Comparison of ENCODE assay signal across 8 mouse cellular contexts in the genomic region with DNA sequence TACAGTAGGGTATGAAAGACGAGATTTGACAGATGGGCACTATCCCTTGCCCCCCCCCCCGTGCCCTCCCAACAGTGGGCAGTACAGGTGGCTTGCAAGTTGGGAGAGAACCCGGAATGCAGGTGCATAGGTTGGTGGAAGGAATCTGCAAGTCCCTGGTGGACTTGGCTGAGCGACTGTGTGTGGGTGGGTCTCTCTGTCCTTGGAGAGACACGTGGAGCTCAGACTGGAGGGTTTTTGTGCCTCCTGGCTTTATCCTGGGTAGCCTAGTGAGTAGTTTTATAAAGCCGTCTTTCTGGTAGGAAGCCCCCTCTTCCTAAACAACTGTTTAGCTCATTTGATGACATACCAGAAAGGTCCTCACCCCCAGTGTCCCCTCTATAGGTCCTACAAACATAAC. TPM values are rescaled to one million over a fixed set of nuclear protein-coding genes. Genes with fewer than 3 reads are reported as not detected.
A peak's percentile ranks its signal among the peaks of the same experiment; 100 is the strongest.
DNase-seq lines count a peak whose midpoint lies in the region; ATAC-seq and TF ChIP-seq lines count a peak whose summit lies in the region.

No protein-coding gene starts in this region.

- TF ChIP-seq CTCF in hindbrain, postnatal 0 days (IDR thresholded peaks at IDR 0.05; ENCODE audit: low read depth): no peak

- no peaks in the 10 kb centered on the region for H3K9me3 ChIP-seq in hindbrain, postnatal 0 days (ENCODE audit: low read length)
- H3K9me3 ChIP-seq in neural tube, embryonic 12.5 days: no peaks in the 10 kb centered on the region

- H3K27me3 ChIP-seq in hindbrain, postnatal 0 days (ENCODE audit: insufficient read depth, low read length): no peaks in the 10 kb centered on the region
- 0 out of 2 replicates have a peak, but pooled peaks cover 3% of the 10 kb centered on the region for H3K27me3 ChIP-seq in neural tube, embryonic 12.5 days (replicated peaks)

- peak overlapping the region; percentile 86 for H3K4me2 ChIP-seq in hindbrain, postnatal 0 days (ENCODE audit: low read depth, low read length)
- peak overlapping the region; percentile 90 for H3K4me2 ChIP-seq in neural tube, embryonic 12.5 days (replicated peaks)

- peak overlapping the region; percentile 79; the same call in 1 of the 2 replicates for H3K9ac ChIP-seq in hindbrain, postnatal 0 days (replicated peaks; ENCODE audit: low read length)
- peak overlapping the region; percentile 80 for H3K9ac ChIP-seq in neural tube, embryonic 12.5 days

- peak; percentile 43; the same call in 1 of the 2 replicates for ATAC-seq in frontal cortex, adult (ENCODE audit: low TSS enrichment)
- ATAC-seq in hindbrain, postnatal 0 days: no peak
- no peak for ATAC-seq in neural tube, embryonic 12.5 days (ENCODE audit: low FRiP score, low read depth)

- DNase-seq in frontal cortex, postnatal 25 days (ENCODE audit: low spot score in 2 of 2): no peak
- DNase-seq in right cerebral cortex, adult 18-20 months: peak; percentile 47
- DNase-seq in right cerebral cortex, postnatal 25 days: no peak
- DNase-seq in hindbrain, postnatal 0 days (ENCODE audit: low spot score): peak; percentile 24
- DNase-seq in adrenal gland, postnatal 14 days: no peak
- DNase-seq in adrenal gland, postnatal 36 days: no peak

- no peaks in the 10 kb centered on the region for H3K36me3 ChIP-seq in hindbrain, postnatal 0 days (ENCODE audit: insufficient read depth, low read length)
- peaks cover 6% of the 10 kb centered on the region; the same call in 1 of the 2 replicates for H3K36me3 ChIP-seq in neural tube, embryonic 12.5 days

- H3K27ac ChIP-seq in hindbrain, postnatal 0 days: no peak overlapping the region
- H3K27ac ChIP-seq in neural tube, embryonic 12.5 days: no peak overlapping the region

- H3K4me1 ChIP-seq in hindbrain, postnatal 0 days (ENCODE audit: insufficient read depth, low read length): peaks cover 26% of the 10 kb centered on the region
- H3K4me1 ChIP-seq in neural tube, embryonic 12.5 days: peaks cover 28% of the 10 kb centered on the region

- peak overlapping the region; percentile 83 for H3K4me3 ChIP-seq in hindbrain, postnatal 0 days (ENCODE audit: low read length)
- peak overlapping the region; percentile 72 for H3K4me3 ChIP-seq in neural tube, embryonic 12.5 days

- WGBS in hindbrain, postnatal 0 days: 16% methylated on average over 6 of the region's 6 CpGs
- 18% methylated on average over 6 of the region's 6 CpGs for WGBS in neural tube, embryonic 12.5 days

RNA-seq across cellular contexts. Expression of gene Prkce, which starts 1.5 kb away (rescaled TPM):
- 53.5 and 55.8 TPM in 2 replicates for total RNA-seq in hindbrain, postnatal 0 days (2014; rRNA removed)
- 47.4 and 50.8 TPM in 2 replicates for polyA plus RNA-seq in hindbrain, postnatal 0 days (2015; fragmentation: Nextera tagmentation; extraction: Ambion mirVana)
- polyA plus RNA-seq in neural tube, embryonic 12.5 days (2016; fragmentation: Nextera tagmentation; extraction: Ambion mirVana): 17.7 and 20.7 TPM in 2 replicates
- total RNA-seq in adrenal gland, postnatal 14 days (2021): 26.0 and 26.1 TPM in 2 replicates
- 10 to 100 TPM; 18.1 to 21.1 TPM for total RNA-seq in adrenal gland, postnatal 36 days (2021)

RNA-seq across cellular contexts. Expression of gene Srbd1, which starts 24.1 kb away (rescaled TPM):
- 8.6 and 12.1 TPM in 2 replicates for total RNA-seq in hindbrain, postnatal 0 days (2014; rRNA removed)
- polyA plus RNA-seq in hindbrain, postnatal 0 days (2015; fragmentation: Nextera tagmentation; extraction: Ambion mirVana): 7.4 and 7.9 TPM in 2 replicates
- polyA plus RNA-seq in neural tube, embryonic 12.5 days (2016; fragmentation: Nextera tagmentation; extraction: Ambion mirVana): 18.3 and 20.0 TPM in 2 replicates
- 16.4 and 17.2 TPM in 2 replicates for total RNA-seq in adrenal gland, postnatal 14 days (2021)
- 10 to 100 TPM; 18.8 to 20.6 TPM for total RNA-seq in adrenal gland, postnatal 36 days (2021)

Comparison
In these comparisons a context has a peak if more than half of its experiments do, and no peak if none do; other contexts are left out.
1. DNase-seq: peak in right cerebral cortex, adult 18-20 months (single experiment) and hindbrain, postnatal 0 days (single experiment); none in frontal cortex, postnatal 25 days (0 of 2), right cerebral cortex, postnatal 25 days (single experiment), adrenal gland, postnatal 14 days (single experiment) and adrenal gland, postnatal 36 days (0 of 2).